Mouse (Mus musculus) cerebellum, adult 2 months (tissue): ENCODE measurements around the gene Ntpcr.

Experiments used
- CTCF ChIP-seq: fragments of 200-500 bp; IDR thresholded peaks from 2 replicates; pipeline ENCODE4 v1.5.1; 2011; ENCODE audit warnings: low read depth, mild to moderate bottlenecking, control low read depth, low read length, moderate library complexity, borderline replicate concordance; ENCODE audit not compliant: insufficient read depth
- POLR2A ChIP-seq: fragments of 200-500 bp; IDR thresholded peaks from 2 replicates; pipeline ENCODE4 v1.6.1; 2011; ENCODE audit warnings: low read length, control low read depth, borderline replicate concordance; ENCODE audit not compliant: insufficient read depth

DNA sequence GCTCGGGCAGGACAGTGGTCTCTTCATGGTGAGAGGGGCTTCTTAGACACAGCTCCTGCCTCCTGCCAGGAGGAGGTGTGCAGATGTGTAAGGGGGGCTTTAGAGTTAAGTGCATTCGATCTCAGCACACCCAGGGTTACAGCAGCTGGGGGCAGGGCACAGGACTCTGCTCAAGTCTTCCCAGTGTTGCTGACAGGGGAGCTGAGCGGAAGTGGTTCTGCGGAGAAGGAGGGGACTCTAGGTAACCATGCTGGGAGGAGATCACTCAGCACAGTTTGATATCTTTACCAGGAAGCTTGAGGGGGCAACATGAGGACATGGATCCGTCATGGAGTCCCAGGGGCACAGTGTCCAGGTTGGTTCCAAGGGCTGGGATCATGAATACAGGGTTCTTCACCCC is 11.6 kb downstream of the Ntpcr start:
- TF ChIP-seq POLR2A (no peak), CTCF (no peak)
